Mouse (Mus musculus) T-cell, adult 66 days (primary cell): ENCODE measurements around the gene Cyb5d2. TPM values are rescaled to one million over a fixed set of nuclear protein-coding genes. Genes with fewer than 3 reads are reported as not detected.

Source experiments
- total RNA-seq, 2 experiments: library from RNA; stranded (reverse); gene quantifications; 3 replicates in 1 of 2; 4 replicates in 1 of 2; pipeline ENCODE4 v1.2.4; 2023

Gene Cyb5d2
- total RNA-seq: 1 to 10 TPM; 5.6 to 8.5 TPM

GRCm38 (mm10) chr11:72795455-72796295 is at the start of gene Cyb5d2, which contains the start of gene Zzef1:
Cyb5d2 (minus strand) TSS chr11:72796142.
Zzef1 (plus strand) TSS chr11:72796226.

Other genes starting within 250 kb of the Cyb5d2 start
- 1 to 10 TPM in 1 of 2 experiments, under 1 TPM in 1; 0.86 to 1.6 TPM for gene Spns3, start 245.6 kb downstream of the Cyb5d2 start, total RNA-seq
- 10 to 100 TPM; 34.0 to 40.5 TPM for gene Ube2g1, start 188.9 kb downstream of the Cyb5d2 start, total RNA-seq
- gene Ankfy1, start 106.1 kb downstream of the Cyb5d2 start, total RNA-seq: 10 to 100 TPM; 69.0 to 73.6 TPM
- 10 to 100 TPM; 83.9 to 99.4 TPM for gene Zzef1, start 84 bp upstream of the Cyb5d2 start, total RNA-seq
- gene Atp2a3, start 165.0 kb upstream of the Cyb5d2 start, total RNA-seq: 100 to 1,000 TPM; 226 to 247 TPM
- gene P2rx1, start 203.0 kb upstream of the Cyb5d2 start, total RNA-seq: 1 to 10 TPM in 1 of 2 experiments, under 1 TPM in 1; 0.73 to 1.5 TPM
- 1 to 10 TPM; 4.9 to 5.3 TPM for gene Camkk1, start 222.9 kb upstream of the Cyb5d2 start, total RNA-seq